Mouse (Mus musculus) left cerebral cortex, adult 11 months (tissue): ENCODE data around the gene Cmtm5.
"Not testable (repeated sequence)": the region's sequence is repeated elsewhere in the genome, so short reads cannot be mapped to it uniquely, and the experiment has no call there.

ENCODE experiments used
- DNase-seq: peaks from one replicate; pipeline ENCODE4 v3.0.0; 2022; ENCODE audit warnings: low spot score

The Cmtm5 gene

DNA sequence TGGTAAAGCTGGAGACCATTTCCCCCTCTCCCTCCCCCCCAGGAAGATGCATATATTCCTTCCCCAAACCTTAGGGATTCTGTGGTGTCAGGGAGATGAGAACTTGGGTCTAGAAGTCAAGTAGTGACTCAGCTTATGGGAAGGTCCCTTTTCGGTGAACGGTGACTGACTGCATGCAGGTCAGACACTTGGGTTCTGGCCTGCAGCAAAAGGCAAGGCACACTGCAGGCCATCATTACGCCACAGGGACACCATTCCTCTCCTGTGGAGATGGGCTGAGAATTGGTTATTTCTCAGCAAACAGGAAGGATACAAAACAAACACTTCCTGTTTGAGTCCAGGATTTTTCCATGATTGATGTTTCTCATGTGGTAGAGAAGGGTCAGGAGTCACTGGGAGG lies 23.1 kb downstream of the Cmtm5 start:
- DNase-seq, result no peak

DNA sequence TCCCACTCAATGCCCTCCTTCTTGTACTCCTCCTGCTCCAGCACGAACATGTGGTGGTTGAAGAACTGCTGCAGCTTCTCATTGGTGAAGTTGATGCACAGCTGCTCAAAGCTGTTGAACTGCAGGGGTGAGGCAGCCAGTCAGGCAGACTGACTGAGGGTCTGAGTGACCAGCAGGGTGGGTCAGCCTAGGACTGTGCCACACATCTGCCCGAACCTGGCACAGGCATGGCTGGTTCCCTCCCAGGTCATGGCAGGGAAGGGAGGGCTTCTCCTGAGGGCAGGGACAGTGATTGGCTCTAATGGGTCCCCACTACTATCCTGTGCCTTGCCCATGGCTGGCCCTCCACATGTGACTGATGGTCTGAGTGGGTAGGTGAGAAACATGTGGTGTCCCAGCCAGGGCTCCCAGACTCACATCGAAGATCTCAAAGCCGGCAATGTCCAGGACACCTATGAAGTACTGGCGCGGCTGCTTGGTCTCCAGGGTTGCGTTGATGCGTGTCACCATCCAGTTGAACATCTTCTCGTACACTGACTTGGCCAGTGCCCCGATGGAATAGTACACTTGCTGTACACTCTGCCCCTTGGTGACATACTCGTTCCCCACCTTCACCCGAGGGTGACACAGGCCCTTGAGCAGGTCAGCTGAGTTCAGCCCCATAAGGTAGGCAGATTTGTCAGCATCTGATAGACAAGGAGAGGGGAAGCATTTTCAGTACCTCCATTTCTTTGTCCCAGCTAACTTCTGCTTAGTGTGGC lies 24.0 kb downstream of the Cmtm5 start:
- DNase-seq, result not testable (repeated sequence)

DNA sequence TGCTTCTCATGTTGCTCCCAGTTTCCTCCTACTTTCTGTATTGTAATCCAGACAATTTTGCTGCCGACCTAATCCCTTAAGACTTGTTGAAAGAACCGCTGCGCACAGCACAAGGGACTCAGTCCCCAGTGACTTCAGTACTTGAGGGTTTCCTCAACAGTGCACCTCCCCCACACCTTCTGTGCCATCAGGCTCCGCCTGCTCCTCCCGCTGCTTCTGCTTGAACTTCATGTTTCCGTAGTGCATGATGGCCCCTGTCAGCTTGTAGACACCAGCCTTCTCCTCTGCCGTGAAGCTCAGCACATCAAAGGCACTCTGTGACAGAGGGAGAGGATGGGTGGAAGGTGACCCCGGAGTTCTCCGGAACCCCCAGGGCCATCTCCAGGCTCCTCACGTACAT lies 24.7 kb downstream of the Cmtm5 start:
- no peak for DNase-seq

DNA sequence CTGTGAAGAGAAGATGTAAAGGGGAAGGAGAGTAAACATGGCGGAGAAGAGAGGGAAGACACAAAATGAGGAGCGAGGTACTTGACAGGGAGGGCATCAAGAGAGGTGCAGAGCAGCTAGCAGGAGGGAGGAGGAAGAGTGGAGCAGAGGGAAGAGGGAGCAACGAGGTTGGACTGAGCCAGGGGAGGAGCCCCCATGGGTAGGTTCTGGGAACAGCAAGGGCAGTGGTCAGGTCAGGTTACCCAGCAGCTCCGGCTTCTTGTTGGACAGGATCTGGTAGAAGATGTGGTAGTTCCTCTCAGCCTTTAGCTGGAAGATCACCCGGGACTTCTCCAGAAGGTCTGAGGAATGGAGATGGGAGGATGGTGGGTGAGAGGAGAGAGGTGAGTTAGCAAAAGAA lies 25.4 kb downstream of the Cmtm5 start:
- DNase-seq, result no peak

DNA sequence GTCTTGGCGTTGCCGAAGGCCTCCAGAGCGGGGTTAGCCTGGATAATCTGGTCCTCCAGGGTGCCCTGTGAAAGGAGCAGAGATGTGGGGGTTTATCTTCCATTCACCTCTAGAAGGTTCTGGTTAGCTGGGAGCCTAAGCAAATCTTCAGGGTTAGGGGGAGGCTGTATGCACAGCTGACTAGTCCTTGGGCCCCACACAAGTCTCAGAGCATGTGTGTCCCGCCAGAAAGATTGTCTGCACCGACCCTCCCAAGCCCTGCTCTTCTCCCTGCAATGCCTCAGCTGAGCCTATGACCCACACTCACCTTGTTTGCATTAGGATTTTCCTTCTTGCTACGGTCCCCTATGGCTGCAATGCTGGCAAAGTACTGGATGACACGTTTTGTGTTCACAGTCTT lies 26.7 kb downstream of the Cmtm5 start:
- DNase-seq, result no peak

DNA sequence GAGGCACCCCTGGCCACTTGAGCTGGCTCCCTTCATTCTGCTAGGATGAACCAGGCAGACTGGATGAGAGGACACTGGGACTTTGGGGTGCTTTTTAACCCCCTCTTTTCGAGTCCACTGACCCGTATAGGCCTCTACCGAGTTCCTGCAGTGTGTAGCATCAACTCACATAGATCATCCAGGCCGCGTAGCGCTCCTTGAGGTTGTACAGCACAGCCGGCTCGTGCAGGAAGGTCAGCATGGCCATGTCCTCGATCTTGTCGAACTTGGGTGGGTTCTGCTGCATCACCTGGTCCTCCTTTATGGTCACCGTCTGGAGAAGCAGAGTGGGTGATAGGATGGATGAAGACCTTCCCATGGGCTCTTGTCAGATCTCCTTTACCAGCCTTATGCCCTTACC lies 27.7 kb downstream of the Cmtm5 start:
- DNase-seq, result no peak

DNA sequence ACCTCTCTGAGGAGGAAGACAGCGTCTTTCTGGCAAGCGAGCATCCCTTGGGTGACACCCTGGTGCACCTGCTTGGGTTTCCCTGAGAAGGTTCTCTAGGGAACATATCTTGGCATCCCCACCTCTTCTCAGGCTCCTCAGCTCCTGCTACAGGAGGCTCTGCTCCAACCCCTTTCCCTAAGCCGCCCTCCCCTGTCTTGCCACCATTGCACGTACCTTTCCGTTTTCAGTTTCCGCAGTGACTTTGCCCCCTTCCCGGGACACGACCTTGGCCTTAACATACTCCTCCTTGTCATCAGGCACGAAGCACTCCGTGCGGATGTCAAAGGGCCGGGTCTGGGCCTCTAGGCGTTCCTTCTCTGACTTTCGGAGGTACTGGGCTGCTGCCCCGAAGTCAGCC lies 29.0 kb downstream of the Cmtm5 start:
- no peak for DNase-seq

DNA sequence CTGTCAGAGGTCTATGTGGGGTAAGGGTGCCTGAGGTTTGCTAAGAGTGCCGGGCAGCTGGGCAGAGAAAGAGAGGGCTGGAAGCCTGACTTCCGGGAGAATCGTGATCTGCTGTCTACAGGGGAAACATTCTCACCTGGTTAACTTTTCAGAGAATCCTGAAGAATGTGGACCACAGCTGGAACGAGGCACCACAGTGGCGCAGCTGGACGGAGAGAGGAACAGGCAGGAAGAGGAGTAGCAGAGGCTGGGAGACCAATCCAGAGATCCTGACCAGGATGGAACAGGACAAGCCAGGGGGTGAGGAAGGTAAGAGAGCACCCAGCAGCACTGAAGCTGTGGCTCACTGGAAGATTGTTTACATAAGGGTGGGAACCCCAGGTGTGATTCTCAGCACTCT lies 29.6 kb downstream of the Cmtm5 start:
- DNase-seq, result no peak

DNA sequence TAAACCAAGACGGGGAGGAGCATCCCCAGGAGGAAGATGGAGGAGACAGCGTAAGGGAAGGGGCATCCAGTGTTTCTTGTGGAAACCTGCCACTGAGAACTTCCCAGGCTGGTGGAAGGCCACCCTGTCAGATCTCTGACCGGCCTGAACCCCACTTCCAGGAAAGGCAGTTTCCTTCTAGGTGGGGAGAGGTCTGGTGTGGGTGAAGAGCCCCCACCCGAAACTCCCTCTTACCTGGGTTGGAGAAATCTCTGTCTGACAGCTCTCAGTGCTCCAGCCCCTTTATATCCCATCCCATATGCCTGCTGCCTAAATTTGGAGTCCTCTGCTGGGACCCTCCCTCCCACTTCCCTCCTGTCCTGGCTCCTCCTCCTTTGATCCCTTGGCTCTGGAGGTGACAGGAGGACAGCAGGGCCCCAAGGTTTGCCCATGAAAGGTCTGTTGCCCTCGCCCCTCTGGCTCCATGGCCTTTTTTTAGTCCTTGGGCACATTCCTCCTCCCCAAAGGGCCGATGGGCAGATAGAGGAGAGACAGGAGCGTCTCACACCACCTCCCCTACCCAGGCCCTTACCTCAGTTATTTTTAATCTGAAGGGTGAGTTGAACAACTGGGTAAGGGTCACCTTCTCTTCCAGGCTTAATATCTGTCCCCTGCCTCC lies 30.4 kb downstream of the Cmtm5 start, which contains the start of gene Myh6:
Gene Myh6, minus strand, starts transcription at position 608 of the 658 bp plus-strand sequence.
- DNase-seq, result no peak

DNA sequence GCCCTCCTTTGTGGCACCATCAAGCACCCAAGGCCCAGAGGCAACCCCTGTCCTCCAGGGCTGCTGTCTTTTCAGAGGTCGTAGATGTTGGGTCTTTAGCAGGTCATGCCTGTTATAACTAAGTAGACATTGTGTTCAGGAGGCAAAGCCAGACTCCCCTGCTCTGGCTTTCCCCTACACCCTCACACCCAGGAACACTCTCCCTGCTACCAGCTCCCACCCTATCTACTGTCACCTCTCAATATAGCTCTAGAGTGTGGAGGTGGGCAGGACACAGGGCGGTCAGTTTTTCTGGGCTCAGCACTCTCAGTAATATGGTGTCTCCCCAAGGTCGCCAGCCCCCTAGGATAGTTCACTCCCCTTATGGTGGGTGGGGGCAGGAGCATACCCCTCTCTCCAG lies 31.8 kb downstream of the Cmtm5 start:
- DNase-seq, result no peak

DNA sequence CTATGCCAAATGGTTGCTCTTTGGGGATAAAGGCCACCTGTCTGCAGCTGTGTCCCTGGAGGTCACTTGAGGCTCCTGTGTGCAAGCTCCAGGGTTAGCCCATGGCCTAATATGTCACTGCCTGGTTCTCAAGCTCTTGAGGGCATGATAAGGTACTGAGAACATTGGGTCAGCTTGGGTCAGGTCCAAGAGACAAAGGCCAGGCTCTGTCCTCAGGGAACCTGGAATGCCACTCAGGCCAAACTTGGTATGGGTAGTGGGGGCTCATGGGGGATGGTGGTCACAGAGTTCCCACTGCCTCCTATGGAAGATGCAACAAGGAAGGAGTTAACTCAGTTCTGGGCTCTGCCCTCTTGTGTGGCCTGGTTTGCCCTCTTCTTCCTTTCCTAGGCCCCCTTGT lies 32.3 kb downstream of the Cmtm5 start:
- DNase-seq, result no peak

DNA sequence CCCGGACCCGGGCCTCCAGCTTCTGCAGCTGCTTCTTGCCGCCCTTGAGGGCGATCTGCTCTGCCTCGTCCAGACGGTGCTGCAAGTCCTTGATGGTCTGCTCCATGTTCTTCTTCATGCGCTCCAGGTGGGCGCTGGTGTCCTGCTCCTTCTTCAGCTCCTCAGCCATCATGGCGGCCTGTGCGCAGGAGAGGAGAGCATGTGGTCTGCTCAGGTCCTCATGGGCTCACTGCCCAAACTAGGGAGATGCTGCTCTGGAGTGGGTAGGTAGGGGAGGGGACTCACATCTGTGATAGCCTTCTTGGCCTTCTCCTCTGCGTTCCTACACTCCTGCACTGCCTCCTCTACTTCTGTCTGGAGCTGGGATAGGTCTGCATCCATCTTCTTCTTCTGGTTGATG lies 36.7 kb downstream of the Cmtm5 start:
- not testable (repeated sequence) for DNase-seq

DNA sequence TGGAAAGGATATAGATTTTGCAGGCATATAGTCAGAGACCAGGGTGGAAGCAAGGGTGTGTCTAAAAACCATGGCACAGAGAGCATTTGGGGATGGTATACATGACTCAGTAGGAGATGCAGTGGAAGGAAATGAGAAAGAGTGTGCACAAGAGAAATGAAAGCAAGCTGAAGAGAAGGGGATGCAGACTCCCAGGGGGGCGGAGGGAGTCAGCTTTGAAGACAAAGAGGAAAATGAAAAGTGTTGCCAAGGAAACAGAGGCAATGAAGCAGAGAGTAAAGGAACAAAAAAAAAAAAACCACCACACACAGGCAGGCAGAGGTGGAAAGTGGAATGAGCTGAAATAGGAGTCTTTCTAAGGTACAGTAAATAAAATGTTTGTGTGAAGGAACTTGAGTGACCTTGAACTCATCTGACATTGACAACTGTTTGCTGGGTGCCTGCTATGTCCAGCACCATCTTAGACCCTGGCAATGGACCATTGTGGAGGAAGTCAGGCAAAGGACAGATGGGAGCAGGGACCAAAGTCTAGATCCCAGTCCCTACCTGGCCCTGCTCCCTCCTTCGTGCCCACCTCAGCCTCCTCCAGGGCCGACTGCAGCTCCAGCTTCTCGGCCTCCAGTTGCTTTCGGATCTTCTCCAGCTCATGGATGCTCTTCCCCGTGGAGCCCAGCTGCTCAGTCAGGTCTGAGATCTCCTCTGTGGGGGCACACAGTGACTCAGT lies 38.2 kb downstream of the Cmtm5 start:
- DNase-seq, result no peak

DNA sequence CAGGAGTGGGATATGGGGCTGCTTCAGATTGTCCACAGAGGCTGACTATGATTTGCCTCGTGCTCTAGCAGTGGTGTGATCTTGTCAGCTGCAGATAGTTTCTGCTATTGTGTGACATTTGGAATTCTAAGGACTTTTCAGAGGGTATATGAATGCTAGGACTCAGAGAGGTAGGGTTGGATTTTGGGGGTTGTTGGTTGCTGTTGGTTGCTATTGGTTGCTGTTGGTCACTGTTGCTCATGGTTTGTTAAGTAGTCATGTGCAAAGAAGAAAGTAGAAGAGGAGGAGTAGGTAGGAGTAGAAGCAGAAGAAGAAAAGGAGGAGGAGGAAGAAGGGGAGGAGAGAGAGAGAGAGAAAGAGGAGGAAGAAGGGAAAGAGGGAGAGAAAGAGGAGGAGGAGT lies 40.6 kb downstream of the Cmtm5 start, which contains the start of gene Gm17428:
Gene Gm17428, plus strand, starts transcription at position 301 of the 400 bp plus-strand sequence.
- DNase-seq, result no peak

DNA sequence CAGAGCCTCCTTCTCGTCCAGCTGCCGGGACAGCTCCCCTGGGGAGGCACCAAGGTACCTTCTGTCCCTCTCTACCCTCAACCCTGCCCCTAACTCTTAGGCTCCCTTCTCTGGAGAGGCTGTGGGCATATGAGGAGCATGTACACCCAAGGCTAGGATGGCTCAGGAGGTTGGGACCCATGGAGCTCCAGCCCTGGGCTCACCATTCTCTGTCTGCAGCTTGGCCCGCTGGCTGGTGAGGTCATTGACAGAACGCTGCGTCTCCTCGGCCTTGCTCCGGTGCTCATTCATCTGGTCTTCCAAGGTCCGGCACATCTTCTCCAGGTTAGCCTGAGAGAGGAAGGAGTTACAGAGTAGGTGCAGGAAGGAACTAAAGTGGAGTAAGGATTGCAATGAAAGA lies 42.6 kb downstream of the Cmtm5 start:
- DNase-seq, result no peak

DNA sequence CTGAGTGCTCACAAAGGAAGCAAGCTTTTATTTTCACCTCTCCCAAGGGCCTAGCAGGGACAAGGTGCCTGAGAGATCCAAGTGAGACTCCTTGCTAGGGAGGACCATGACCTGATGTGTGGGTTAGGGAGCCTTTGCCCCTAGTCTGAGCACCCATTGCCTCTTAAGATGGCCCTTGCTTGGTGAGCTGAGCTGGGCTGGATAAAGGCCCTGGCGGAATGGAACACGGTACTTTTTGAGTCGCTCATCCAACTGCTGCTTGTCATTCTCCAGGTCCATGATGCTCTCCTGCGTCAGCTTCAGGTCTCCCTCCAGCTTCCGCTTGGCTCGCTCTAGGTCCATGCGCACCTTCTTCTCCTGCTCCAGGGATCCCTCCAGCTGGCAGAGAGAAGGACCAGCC lies 45.9 kb downstream of the Cmtm5 start:
- DNase-seq, result no peak

DNA sequence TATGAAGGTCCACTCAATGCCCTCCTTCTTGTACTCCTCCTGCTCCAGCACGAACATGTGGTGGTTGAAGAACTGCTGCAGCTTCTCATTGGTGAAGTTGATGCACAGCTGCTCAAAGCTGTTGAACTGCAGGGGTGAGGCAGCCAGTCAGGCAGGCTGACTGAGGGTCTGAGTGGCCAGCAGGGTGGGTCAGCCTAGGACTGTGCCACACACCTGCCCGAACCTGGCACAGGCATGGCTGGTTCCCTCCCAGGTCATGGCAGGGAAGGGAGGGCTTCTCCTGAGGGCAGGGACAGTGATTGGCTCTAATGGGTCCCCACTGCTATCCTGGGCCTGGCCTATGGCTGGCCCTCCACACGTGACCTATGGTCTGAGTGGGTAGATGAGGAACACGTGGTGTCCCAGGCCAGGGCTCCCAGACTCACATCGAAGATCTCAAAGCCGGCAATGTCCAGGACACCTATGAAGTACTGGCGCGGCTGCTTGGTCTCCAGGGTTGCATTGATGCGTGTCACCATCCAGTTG lies 52.4 kb downstream of the Cmtm5 start:
- DNase-seq, result not testable (repeated sequence)
